Mouse (Mus musculus) neutrophil, adult 5-6 weeks (primary cell): ENCODE data around the gene Creld2. TPM values are rescaled to one million over a fixed set of nuclear protein-coding genes. Genes with fewer than 3 reads are reported as not detected.
A peak's percentile ranks its signal among the peaks of the same experiment; 100 is the strongest.

ENCODE experiments used
- ATAC-seq: fragments of 151-379, 151-347 bp; 2 replicates; pipeline ENCODE4 v1.8.0; 2017; ENCODE audit warnings: mild to moderate bottlenecking, moderate TSS enrichment; ENCODE audit not compliant: insufficient number of reproducible peaks, poor library complexity, low FRiP score, severe bottlenecking; ENCODE audit errors: extremely low read depth
- total RNA-seq: library from RNA; stranded (forward); fragments of 200-1000 nt; gene quantifications from 2 replicates; pipeline ENCODE4 v1.2.3, GENCODE M21; 2017

The Creld2 gene
- total RNA-seq, 1 experiment from 2014 or later, result 30.3 TPM

DNA sequence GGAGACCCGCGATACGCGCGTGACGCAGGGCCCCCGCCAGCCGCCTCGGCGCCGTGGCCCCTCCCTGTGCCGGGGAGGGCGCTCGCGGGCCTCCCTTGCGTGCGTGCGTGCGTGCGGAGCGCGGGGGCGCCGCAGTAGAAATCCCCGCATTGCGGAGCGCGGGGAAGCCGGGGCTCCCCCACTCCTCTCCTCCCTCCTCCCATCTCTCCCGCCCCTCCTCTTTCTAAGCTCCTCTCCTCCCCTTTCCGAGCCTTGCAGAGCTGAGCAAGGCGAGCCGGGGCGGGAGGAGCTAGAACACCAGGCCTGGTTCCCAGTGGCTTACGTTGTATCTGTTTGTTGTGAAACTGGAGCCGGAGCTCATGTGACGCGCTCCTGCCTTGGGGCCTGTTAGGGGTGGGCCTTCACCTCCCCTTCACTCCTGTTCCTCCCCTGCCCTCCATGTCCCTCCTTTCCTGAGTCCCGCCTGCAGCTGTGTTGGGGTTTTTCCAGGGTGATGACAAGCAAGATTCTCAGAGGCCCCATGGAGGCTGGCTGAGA, 44.3 kb downstream of the Creld2 start:
- ATAC-seq, result peak; percentile 20; the same call in 1 of the 2 replicates

DNA sequence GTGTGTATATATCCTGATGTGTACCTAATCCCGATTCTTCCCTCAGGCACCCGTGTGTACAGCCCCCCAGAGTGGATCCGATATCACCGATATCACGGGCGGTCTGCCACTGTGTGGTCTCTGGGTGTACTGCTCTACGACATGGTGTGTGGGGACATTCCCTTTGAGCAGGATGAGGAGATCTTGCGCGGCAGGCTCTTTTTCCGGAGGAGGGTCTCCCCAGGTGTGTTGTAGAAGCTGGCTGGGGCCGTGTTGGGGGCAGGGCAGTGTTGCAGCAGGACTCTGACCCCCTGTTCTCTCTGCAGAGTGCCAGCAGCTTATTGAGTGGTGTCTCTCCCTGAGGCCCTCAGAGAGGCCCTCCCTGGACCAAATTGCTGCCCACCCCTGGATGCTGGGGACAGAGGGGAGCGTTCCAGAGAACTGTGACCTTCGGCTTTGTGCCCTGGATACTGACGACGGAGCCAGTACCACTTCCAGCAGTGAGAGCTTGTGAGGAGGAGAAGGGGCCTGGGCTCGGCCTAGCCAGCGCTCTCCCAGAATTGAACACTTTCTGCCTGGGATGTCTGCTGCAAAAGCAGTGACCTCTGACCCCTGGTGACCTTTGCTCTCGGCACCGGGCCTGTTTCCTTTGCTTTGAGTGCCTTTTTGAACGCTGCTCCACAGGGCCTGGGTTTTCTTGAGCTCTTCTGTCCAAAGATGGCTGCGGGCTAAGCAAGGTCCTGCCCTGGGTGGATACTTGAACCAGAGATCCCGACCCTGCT, 45.0 kb downstream of the Creld2 start:
- no peak for ATAC-seq

DNA sequence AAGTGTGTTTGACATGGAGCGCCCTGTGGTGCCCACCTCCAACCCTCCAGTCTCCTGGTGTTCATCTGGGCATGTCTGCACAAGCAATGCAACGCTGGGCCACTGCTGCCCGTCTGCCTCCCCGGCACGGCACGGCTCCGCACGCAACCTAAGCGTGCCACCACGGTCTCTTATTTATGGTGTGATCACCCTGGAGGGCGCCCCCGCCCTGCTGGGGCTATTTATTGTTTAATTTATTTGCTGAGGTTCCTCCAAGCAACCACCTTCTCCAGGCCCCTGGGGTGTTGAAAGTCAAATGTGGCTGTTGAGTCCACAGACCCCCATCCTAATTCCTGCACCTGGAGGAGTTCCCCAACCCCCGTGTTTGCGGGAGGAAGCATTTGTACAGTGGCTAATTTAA, 45.6 kb downstream of the Creld2 start:
- no peak for ATAC-seq

DNA sequence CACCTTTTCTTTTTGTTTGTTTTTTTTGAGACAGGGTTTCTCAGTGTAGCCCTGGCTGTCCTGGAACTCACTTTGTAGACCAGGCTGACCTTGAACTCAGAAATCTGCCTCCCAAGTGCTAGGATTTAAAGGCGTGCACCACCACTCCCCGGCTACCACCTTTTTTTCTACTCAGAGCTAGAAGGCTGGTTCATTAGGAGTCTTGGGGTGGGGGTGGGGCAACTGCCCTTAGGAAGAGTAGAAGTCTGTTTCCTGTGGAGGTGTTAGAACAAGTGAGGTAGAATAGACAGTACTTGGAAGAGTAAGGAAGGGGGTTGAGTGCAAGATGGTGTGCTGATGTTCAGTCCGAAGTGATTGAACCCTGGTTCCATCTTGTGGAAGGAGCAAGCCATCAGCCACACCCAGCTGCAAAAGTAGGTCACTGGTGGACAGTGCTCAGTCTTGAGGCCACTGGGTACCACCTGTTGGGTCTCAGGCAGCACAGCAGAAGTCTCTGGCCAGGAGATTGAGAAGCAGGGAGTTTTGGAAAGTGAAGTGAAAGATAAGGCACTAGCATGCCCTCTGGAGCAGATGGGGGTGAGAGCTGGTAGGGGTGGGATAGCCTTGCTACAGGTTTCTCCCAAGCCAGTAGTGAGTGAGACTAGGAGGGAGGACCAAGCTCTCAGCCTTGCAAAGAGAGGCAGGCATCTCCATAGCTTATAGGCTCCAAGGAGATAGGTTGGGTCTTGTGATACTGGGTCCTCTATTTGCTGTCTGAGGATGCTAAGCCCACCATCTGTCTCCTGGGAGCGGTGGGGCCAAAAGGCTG, 46.6 kb downstream of the Creld2 start:
- ATAC-seq, result no peak

DNA sequence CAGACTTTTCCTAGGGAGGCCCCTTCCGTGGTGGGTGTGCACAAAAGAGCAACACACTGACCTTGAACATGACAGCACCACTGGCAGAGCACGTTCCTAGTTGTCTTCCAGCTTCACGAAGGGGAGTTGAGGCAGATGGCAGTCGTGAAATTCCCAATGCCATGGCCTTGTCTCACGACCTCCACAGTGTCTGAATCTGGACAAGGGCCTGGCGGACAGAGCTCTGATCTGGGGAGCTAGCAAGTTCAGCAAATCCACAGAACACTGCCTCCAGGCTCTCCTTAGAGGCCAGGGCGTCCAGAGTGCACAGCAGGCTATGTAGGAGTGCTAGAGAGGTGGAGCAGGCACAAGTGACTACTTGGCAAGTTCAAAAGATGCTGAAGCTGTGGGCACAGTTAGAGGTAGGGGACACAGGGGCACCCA, 47.5 kb downstream of the Creld2 start:
- no peak for ATAC-seq

DNA sequence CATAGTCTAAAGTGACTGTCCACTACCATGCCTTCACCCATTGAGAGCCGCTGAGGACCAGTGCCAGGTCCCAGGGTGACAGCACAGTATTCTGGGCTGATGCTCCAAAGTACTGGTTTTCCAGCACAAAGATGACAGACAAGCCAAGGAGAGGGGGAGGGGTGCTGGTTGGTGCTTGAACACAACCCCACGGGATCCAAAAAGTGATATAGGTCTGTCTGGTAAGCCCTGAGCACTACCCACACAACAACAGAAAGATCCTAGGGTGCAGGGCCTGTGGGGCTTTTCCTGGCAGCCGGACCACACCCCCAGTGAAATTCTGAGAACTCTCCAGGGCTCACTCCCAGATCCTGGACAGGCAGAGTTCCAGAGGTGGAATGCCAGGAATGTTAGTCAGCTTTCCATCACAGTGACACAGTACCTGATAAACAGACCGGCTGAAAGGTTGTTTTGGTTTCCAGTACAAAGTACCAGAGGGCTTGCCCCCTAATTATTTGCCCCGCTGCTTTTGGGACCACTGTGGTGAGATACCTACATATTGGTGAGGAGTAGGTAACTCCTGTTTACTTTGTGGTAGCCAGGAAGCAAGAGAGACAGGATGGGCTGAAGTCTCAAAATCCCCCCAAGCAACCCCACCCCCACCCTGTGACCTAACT, 48.0 kb downstream of the Creld2 start:
- no peak for ATAC-seq

DNA sequence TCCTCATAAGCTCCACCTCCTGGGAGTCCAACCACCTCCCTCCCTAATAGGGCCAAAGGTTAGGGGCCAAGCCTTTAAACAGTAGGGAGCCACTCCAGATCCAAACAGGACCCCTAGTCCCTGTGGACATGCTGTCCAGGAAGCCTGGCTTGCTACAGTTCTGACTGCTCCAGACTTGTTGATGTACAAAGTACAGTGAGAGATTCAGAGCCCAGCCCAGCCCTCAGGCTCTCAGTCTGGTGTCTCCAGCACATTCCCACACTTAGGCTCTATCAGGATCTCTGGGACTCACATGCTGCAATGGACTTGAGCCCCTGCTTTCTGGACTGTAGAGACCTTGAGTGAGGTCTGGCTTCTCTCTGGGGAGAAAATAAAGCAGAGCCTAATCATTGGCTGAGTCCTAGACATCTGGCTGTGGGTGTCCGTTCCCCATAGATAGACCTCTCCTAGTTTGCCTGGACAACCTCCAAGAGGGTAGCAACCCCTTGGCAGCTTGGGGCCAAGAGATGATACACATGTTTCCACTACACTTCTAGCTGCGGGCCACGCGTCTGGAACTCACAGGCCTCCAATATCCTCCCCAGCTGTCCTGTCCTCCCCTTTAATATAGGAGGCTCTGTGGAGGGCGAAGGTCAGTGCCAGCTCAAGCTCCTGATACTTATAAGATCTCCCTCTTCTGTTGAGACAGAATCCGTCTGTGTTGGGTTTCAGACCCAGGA, 48.7 kb downstream of the Creld2 start:
- ATAC-seq, result no peak

DNA sequence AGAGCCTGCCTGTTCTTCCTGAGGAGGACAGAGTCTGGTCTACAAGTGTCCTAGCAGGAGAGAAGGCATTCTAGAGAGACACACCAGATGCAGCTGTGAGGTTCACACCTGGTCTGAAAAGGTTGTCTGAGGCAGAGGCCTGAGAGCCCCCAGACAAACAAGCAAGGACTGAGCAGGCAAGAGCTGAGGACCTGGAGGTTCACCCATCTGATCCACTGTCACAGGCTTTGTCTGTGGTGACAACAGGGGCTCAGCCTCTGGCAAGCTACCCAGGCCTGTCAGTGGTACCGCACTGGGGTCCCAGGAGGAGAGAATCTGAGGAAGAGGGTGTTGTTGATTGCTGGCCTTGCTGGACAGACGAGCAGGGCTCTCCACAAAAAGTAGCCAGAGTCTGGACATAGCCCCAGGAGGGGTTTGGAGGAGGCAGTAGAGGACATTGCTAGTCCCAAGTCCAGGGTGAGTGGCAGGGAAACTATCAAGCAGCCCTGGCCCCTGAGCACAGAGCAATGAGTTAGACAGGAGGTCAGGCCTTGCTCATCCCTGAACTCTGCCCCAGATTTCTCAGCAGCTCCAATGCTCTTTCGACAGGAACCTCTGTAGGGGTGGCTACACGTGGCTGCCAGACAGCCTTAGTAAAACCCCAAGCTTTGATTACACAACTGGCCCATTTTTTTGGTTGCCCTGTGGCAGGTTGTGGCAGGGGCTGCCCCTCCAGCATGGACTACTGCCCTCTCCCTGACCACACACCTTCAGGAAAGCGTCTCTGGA, 51.2 kb downstream of the Creld2 start:
- no peak for ATAC-seq

DNA sequence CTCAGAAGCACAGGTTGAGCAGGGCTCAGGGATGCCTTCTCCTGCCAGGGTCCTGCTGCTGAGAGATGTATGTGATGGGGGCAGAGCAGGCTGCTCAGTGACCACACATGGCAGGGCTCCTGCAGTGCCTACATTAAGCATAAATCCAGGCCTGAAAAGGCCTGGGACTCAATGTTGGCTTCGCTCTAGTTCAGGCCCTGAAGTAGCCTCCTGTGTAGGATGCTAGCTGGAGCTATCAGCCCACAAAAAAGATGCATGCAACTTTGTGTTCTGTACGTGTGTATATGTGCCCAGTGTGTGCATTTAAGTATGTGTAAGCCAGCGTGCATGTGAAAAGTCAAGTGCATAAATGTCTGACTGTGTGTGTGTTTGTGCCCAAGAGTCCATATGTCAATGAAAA, 54.6 kb downstream of the Creld2 start:
- ATAC-seq, result no peak

DNA sequence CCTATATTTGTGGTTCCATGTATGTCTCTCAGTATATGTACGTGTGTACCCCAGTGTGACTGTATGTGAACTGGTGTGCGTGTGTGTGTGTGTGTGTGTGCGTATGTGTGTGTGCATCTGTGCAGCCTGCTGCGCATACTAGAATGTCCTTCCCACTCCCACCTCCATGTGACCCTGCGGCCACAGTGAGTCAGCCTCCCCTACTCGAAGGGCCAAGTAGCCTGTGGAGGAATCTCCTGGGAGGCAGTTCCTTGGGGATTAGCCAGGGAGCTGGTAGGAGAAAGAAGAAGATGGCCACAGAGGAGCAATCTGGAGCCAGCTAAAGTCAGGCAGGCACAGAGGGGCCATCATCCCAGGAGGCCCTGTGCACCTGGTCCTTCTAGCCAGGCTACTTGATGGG, 55.0 kb downstream of the Creld2 start:
- ATAC-seq, result no peak

DNA sequence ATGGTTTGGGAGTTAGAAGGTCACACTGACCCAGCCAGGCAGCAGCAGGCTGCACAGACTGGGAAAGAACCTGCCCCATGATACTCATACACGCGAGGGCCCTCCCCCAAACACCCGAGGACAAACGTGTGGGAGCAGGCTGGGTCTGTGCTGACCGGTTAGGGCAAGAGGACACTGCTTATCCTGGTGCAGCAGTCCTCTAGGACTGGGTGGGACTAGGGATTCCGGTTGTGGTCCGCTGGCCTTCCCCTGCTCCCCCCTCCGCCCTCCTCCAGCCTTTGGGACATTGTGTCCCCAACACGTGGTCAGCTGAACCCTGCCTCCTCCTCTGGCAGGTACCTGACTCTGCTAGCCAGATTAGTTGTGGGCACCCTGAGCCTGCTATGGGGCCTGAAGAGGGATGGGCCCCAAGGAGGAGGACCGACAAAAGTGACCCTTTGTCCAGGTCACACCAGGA, 56.2 kb downstream of the Creld2 start:
- ATAC-seq, result no peak

Other genes with a start within 250 kb of the Creld2 start
- gene Zdhhc25, start 219.3 kb upstream of the Creld2 start, total RNA-seq, result not detected in 2 replicates
- 98.1 and 105 TPM in 2 replicates for gene Brd1, start 85.4 kb upstream of the Creld2 start, total RNA-seq
- gene Zbed4, start 68.0 kb upstream of the Creld2 start, total RNA-seq, result 27.8 and 30.8 TPM in 2 replicates
- 9.1 and 11.4 TPM in 2 replicates for gene Alg12, start 328 bp upstream of the Creld2 start, total RNA-seq
- gene Pim3, start 42.5 kb downstream of the Creld2 start, total RNA-seq, result 12.2 and 19.4 TPM in 2 replicates
- not detected in 2 replicates for gene Ttll8, start 134.8 kb downstream of the Creld2 start, total RNA-seq
- not detected in 2 replicates for gene Mlc1, start 159.4 kb downstream of the Creld2 start, total RNA-seq
- not detected in 2 replicates for gene Mov10l1, start 163.3 kb downstream of the Creld2 start, total RNA-seq
- gene Panx2, start 240.1 kb downstream of the Creld2 start, total RNA-seq, result not detected in 2 replicates